Mouse (Mus musculus): ENCODE measurements around the gene Gm14393.
"Not testable (repeated sequence)": the region's sequence is repeated elsewhere in the genome, so short reads cannot be mapped to it uniquely, and the experiment has no call there.

Gm14393 gene

DNA sequence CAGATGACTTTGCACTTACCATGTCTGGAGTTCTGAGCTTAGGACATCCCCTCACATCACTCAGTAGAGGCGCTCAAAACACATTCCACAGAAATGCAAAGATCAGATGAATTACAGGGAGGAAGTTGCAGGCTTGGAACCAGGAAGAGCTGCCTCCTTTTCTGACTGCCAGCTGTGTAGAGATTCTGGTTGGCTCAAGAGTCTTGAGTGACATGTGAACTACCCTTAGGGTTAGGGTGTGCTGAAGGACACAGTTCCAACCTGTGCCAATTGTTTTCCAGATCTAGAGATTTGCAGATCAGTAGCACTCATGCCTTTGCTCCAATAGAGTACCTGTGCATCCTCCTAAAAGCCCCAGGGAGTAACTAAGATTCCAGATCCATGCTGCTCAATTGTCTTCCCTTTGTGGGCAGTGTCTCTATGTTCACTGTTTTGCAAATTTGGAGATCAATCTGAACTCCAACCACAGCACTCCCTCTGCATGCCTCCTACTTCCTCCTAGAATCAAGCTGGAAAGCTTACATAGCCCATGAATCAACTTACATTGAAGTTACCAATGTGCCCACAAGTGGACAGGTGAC, at the start of gene Gm14393:
Gm14393 (minus strand) TSS at position 101 of the 581 bp plus-strand sequence.
- DNase-seq (ENCODE audit: low spot score), result not testable (repeated sequence)

DNA sequence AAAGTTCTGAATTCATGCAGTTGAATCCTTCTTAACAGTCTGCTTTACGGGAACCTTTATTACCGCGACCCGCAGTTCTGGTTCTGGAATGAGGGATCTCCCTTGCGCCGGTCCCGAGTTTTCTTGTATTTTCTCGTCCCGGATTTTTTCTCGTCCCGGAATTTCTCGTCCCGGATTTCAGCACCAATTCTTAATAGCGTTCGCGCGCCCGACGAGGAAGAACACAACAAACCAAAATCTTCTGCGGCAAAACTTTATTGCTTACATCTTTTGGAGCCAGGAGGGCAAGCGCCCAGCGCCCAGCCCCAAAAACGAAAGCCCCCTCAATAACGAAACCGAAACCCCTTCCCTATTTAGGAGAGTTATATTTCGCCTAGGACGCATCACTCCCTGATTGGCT, 23.3 kb downstream of the Gm14393 start:
- DNase-seq (ENCODE audit: low spot score), result not testable (repeated sequence)

Measured in spleen, adult 12 weeks (tissue).